Mouse (Mus musculus) kidney, postnatal 10 days (tissue): ENCODE results near the gene Cxcr4.
A peak's percentile ranks its signal among the peaks of the same experiment; 100 is the strongest.
"Not testable (repeated sequence)": the region's sequence is repeated elsewhere in the genome, so short reads cannot be mapped to it uniquely, and the experiment has no call there.

Experiments used
- DNase-seq: peaks from one replicate; pipeline ENCODE4 v3.0.0; 2021; ENCODE audit warnings: mixed read lengths

Cxcr4 gene

DNA sequence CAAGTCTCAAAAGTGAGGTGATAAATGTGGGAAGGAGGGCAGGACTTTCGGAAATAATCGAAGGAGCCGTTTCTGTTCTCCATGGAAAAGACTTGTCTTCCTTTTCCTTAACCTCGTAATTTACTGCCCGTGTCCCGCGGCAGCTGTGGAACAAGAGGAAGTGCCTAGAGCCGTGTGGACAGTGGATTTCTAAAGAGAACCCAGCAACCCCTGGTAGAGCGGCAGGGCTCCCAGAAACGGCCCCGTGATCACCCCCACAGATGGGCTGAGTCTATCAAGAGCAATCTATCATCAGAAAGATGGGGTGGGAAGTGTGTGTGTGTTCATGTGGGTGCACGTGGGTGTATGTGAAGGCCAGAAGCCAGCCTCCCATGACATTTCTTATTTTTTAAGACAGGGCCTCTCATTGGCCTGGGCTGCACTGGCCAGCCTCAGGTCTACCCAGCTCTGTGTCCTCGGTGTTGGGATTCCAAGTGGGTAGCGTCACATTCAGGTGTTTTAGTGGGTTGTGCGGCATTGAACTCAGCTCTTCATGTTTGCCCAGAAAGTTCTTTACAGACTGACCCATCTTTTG lies 5.2 kb upstream of the Cxcr4 start:
- DNase-seq = no peak

GRCm38 (mm10) chr1:128595528-128595927 lies 3.4 kb upstream of the Cxcr4 start:
- no peak for DNase-seq

GRCm38 (mm10) chr1:128595105-128595420 lies 3.0 kb upstream of the Cxcr4 start:
- no peak for DNase-seq

DNA sequence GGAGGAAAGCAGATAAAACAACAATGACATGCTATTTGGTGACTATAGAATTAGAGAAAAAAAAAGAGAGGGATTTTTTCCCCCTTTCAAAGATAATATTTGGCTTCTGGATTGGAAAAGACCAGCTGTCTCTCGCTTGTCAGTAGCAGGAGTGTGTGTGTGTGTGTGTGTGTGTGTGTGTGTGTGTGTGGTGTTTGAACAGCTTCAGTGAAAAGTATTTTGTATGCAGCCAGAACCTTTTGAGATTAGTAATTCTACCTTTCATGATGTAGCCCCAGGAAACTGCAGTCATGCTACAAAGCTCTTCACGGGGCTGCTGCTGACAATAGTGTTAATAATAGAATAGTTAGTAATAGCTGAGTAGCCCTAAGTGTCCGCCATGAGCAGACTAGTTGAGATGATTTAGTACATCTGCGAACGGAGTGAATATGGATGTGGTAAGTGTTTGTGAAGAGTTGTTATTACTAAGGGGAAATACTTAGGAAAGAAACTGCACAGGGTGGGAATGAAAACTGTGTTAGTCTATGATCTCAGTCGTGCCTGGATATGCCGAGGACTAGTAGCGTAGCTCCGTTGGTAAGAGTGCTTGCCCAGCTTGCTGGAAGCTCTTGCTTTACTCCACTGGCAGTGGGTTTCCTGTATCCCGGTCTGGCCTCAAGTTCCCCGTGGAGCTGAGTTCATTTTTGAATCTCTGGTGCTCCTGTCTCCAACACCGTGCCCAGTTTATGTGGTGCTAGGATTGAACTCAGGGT lies 2.4 kb upstream of the Cxcr4 start:
- no peak for DNase-seq

- DNase-seq = peak; percentile 53
Measured at GRCm38 (mm10) chr1:128592961-128593501, 938 bp upstream of the Cxcr4 start.

DNA sequence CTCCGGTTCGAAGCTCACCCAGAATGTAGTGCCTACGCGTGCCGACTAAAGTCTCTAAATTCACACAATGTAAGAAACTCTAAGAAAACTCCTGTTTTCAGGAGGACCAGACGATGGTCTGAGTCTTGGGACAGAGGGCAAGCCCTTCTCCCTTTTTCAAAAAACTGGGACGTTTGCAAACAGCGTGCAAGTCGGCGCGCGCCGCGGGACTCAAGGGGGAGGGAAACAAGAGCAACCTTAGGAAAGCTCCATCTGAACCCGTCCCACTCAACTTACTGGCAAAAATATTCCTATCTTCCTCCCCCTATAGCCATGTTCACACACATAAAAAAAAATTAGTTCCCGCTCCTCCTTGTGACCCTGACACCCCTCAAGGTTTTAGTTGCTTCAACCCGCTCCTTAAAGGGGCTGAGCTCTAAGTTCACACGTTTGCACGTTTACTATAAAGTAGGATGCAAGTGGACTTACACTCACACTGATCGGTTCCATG lies 327 bp downstream of the Cxcr4 start:
- peak; percentile 21 for DNase-seq

DNA sequence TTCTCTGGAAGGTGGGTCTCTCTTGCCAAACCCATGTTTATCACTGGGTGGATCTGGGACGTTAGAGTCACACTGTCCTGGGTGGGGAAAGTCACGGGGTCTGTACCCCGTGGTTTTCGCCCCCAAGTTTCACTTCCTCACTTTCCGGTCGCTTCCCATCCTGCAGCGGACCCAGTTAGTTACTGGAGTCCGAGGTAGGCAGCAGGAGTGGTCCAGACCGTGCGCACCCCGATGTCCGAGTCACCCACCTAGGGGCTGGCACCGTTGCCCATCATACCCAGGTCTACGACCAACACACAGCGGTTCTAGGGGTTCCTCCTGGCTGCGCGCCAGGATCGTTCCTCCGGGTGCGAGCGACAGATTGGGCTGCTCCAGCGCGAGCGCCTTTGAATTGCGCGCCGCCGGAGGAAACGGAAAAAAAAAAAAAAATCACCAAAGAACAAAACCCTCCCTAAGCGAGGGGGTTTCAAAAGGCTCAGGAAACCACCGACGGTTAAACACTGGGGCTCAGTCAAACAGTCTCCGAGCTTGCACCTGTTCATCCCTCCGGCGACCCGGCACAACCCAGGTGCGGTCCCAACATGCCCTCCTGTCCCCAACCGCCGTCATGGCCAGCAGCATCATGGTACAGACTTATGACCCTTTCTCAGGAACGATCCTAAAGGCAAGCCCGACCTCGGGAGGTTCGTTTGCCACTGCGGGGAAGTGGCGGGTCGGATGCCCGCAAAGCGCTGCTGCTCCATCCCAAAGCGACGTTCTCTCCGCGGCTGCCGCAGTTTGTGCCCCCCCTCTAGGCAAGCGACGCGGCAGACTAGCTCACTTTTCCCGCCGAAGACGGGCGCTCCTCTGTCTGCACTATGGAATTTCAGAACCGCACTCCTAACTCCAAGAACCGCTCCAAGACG lies 1.0 kb downstream of the Cxcr4 start:
- peak; percentile 62 for DNase-seq

DNA sequence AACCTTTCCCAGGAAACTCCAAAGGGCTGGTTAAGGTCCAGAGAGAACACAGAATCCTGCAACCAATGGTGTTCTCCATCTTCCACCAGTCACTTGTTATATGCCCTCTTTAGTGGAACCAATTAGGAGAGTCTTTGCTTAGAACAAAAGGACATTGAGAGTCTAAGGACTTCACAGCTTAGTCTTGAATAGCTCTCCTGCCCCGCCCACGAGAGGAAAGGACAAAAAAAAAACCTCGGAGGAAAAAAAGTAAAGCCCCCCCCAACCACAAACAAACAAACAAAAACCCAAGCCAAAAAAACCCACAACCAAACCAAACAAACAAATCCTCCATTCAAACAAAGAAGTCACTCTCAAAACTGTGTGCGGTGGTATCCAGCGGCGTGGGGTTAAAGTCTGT lies 2.1 kb downstream of the Cxcr4 start:
- DNase-seq = no peak

GRCm38 (mm10) chr1:128589488-128589887 lies 2.6 kb downstream of the Cxcr4 start:
- DNase-seq = no peak

DNA sequence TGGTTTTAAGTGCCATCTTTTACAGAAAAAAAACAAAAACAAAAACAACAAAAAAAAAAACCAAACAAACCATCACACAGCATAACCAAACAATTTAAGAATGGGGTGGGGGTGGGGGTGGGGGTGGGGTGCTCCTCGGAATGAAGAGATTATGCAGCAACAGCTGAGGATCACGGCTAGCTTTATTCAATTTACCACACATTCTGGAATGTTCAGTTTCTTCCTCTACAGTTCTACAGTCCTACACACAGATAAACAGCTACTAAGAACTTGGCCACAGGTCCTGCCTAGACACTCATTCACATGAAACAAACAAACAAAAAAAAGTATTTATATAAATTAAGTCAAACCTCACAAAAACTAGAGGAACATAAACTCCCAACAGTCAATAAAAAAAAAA lies 3.8 kb downstream of the Cxcr4 start:
- no peak for DNase-seq

- DNase-seq = no peak
Measured at GRCm38 (mm10) chr1:128586928-128587780, 4.9 kb downstream of the Cxcr4 start.

- no peak for DNase-seq
Measured at GRCm38 (mm10) chr1:128586162-128586927, 5.7 kb downstream of the Cxcr4 start.

DNA sequence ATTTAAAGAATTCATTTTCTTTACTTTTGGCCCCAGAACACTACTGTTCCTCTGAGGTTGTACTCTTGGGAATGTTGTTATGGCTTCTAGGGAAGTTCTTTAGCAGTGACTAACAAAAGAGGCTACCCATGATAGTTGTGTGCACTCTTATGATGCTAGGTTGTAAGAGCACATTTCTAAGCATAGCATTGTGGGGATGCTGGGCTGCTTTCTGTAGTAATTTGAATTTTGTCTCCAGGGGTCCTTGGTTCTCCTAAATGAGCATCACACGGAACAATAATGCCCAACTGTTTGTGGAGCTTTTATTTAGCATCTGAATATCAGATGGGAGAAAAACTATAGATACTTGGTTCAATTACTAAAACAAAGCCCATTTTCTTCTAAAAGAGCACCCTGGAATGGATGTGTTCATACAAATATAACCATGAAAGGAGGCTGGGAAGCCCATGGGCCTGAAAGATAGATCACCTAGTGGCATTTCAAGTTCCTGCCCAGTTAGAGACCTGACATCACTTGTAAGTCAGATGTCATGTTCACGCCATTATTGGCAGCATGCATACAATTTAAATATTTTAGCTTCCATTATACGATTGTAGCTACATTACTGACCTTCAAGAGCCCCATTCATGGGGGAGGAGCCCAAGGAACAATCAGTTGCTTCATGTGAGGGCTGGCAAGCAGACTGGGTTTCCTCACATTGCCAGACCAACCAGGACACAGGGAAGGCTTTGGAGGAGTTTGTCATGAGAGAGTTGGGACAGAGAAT lies 6.5 kb downstream of the Cxcr4 start:
- no peak for DNase-seq

DNA sequence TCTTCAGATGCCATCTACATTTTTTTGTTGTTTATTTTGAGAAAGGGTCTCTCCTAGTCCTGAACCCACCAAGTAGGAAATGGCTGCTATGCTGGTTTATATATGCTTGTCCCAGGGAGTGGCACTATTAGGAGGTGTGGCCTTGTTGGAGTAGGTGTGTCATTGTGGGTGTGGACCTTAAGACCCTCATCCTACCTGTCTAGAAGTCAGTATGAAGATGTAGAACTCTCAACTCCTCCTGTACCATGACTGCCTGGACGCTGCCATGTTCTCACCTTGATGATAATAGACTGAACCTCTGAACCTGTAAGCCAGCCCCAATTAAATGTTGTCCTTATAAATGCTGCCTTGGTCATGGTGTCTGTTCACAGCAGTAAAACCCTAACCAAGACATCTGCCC lies 7.4 kb downstream of the Cxcr4 start:
- not testable (repeated sequence) for DNase-seq

DNA sequence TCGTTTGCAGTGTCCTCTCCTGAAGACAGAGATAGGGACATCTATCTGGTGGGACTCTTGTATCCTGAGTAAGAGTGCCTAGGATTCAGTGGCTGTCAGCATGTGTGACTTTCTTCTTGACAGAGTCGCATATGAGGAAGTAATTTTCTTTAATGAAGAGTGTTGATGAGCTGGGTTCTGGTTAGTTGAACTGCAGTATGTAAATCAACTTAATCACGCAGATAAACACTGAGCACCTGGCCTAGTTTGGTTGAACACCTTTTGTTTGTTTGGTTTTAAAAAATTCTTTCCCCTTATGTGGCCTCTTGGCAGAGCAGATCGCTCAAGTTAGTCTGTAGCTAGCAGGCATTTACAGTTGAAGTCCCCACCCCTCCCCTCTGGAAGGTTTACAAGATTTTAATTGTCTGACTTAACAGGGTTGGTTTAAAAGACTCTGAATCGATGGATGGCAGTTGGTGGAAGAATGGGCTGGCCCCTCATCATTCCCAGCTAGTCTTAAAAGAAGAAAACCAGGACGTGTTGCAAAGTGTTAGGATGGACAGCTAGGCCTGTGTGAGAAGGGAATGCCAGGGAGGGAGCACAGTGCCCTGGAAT lies 8.7 kb downstream of the Cxcr4 start:
- DNase-seq = no peak

- peak; percentile 12 for DNase-seq
Measured at GRCm38 (mm10) chr1:128580321-128580720, 11.8 kb downstream of the Cxcr4 start.

DNA sequence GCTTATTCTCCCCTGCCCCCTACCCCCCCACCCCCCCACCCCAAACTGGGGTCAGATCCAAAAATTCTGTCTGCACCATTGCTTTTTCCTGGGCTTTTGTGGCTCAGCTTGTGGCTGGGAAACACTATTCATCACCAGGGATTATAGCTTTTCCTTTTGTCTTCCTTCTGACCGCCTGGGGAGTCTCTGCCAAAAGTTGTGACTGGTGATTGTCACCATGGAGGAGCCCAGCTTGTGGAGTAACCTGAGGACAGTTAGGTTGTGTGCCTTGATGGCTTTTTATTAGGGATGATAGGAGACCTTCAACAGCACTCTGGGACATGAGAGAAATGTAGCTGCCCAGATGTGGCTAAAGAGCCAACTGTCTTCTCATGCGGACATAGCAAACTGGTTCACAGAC lies 13.6 kb downstream of the Cxcr4 start:
- no peak for DNase-seq

DNA sequence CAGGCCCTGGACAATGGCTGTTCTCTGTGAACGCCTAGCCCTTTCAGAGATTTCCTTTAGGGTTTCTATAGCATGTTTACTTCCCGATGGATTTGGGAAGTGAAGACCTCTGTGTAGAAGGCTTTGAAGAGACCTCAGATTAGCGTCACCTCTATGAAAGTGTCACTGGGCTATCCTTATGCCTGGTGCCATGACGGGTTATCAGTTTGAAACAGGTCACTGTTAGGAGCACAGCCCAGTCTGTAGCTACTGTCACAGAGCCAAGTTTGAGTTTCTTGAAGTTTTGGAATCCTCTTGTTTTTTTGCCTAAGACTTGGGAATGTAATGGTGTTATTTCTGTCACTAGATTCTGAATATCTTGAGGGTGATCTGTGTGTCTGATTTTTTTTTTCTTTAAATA lies 17.0 kb downstream of the Cxcr4 start:
- no peak for DNase-seq

GRCm38 (mm10) chr1:128571033-128571432 lies 21.1 kb downstream of the Cxcr4 start:
- no peak for DNase-seq

DNA sequence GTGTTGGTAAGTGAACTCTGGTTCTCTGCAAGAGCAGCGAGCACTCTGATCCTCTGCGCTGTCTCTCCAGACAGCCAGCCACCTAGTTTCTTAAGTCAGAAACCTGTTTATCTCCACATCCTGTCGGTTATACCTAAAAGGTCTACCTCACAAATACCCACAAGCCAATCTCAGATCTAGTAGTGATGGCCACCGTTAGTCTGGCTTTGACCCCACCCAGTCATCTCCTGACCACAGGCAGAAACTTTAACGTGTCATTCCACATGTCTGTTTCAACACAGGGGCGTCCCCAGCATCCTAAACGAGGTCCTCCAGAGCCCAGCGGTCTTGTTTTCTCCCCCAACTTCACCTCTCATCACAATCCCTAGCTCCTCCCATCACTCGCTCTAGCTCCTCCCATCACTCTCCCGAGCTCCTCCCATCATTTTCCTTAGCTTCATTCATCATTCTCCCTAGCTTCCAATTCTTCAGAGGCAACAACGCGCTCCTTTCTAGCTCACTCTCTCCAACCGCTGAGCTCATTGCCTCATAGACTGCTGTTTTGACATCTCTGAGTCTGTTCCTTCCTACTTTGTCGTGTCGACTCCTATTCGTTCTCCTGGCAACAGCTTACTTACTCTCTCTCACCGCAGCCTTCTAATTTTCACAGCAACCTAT lies 22.0 kb downstream of the Cxcr4 start:
- no peak for DNase-seq
